Comparison of ENCODE assay signal across 8 mouse cellular contexts in the genomic region with DNA sequence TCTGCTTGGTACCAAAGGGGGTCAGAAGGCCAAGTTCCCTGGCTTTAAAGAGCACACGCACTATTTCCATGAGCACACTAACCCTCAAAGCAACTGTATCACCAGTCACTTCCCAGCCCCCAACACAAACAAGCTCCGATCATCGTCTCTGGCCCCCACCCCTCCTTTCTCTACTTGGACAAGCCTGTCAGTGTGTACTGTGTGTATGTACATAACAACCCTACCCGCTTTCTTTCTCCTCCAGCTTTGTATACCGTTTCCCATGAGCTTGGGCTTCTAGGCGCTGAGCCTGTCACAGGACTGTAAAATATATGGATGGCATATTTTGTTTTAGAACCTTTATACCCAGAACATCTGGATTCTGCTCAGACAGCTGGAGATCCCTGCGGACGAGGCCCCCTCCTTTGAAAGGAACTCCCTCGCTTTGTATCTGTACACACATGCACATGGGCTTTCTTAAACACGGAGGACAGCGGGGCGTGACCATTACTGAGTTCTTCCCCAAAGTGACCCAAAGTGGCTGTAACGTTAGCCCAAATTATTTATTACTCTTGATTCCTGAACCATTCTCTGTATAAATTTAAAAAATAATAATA.
DNase-seq lines count a peak whose midpoint lies in the region; ATAC-seq and TF ChIP-seq lines count a peak whose summit lies in the region.

No protein-coding gene starts in this region.

- no peak overlapping the region for H3K4me3 ChIP-seq in hindbrain, embryonic 12.5 days
- H3K4me3 ChIP-seq in hindbrain, embryonic 11.5 days (ENCODE audit: low read depth, low read length): no peak overlapping the region
- H3K4me3 ChIP-seq in midbrain, postnatal 0 days (ENCODE audit: low read depth, low read length): no peak overlapping the region
- no peak overlapping the region for H3K4me3 ChIP-seq in midbrain, embryonic 14.5 days (replicated peaks; ENCODE audit: low read depth, low read length)
- no peak overlapping the region for H3K4me3 ChIP-seq in limb, embryonic 11.5 days (ENCODE audit: low read depth, low read length)
- H3K4me3 ChIP-seq in stomach, postnatal 0 days (ENCODE audit: low read depth, low read length): no peak overlapping the region

- no peak overlapping the region for H3K4me2 ChIP-seq in hindbrain, embryonic 12.5 days (replicated peaks)
- H3K4me2 ChIP-seq in hindbrain, embryonic 11.5 days (replicated peaks; ENCODE audit: low read depth, low read length): no peak overlapping the region
- no peak overlapping the region for H3K4me2 ChIP-seq in midbrain, postnatal 0 days (ENCODE audit: low read depth, low read length, poor library complexity, severe bottlenecking)
- no peak overlapping the region for H3K4me2 ChIP-seq in midbrain, embryonic 14.5 days (ENCODE audit: low read length)
- H3K4me2 ChIP-seq in limb, embryonic 11.5 days (ENCODE audit: low read depth, severe bottlenecking): no peak overlapping the region
- no peak overlapping the region for H3K4me2 ChIP-seq in stomach, postnatal 0 days (replicated peaks; ENCODE audit: low read depth)

- H3K27ac ChIP-seq in hindbrain, embryonic 12.5 days: no peak overlapping the region
- no peak overlapping the region for H3K27ac ChIP-seq in hindbrain, embryonic 11.5 days (ENCODE audit: low read depth, low read length)
- H3K27ac ChIP-seq in midbrain, postnatal 0 days (ENCODE audit: low read depth, low read length): no peak overlapping the region
- no peak overlapping the region for H3K27ac ChIP-seq in midbrain, embryonic 14.5 days (replicated peaks; ENCODE audit: low read depth, low read length)
- H3K27ac ChIP-seq in limb, embryonic 11.5 days (replicated peaks; ENCODE audit: low read depth, low read length): peak overlapping the region; percentile 70
- H3K27ac ChIP-seq in stomach, postnatal 0 days (replicated peaks): peak overlapping the region; percentile 45; the same call in 1 of the 2 replicates

- H3K9me3 ChIP-seq in hindbrain, embryonic 12.5 days (replicated peaks): no peaks in the 10 kb centered on the region
- H3K9me3 ChIP-seq in hindbrain, embryonic 11.5 days (ENCODE audit: control insufficient read depth, low read length): no peaks in the 10 kb centered on the region
- no peaks in the 10 kb centered on the region for H3K9me3 ChIP-seq in midbrain, postnatal 0 days (ENCODE audit: low read length)
- H3K9me3 ChIP-seq in midbrain, embryonic 14.5 days (ENCODE audit: control insufficient read depth, low read length): no peaks in the 10 kb centered on the region
- no peaks in the 10 kb centered on the region for H3K9me3 ChIP-seq in limb, embryonic 11.5 days (ENCODE audit: control insufficient read depth, low read length)
- H3K9me3 ChIP-seq in stomach, postnatal 0 days (ENCODE audit: control insufficient read depth, low read length): no peaks in the 10 kb centered on the region

- no peaks in the 10 kb centered on the region for H3K36me3 ChIP-seq in hindbrain, embryonic 12.5 days
- no peaks in the 10 kb centered on the region for H3K36me3 ChIP-seq in hindbrain, embryonic 11.5 days (ENCODE audit: control insufficient read depth, insufficient read depth, low read length)
- no peaks in the 10 kb centered on the region for H3K36me3 ChIP-seq in midbrain, postnatal 0 days (ENCODE audit: insufficient read depth, low read length)
- H3K36me3 ChIP-seq in midbrain, embryonic 14.5 days (ENCODE audit: control insufficient read depth, insufficient read depth, low read length): no peaks in the 10 kb centered on the region
- H3K36me3 ChIP-seq in limb, embryonic 11.5 days (ENCODE audit: control insufficient read depth, insufficient read depth, low read length): no peaks in the 10 kb centered on the region
- H3K36me3 ChIP-seq in stomach, postnatal 0 days (ENCODE audit: control insufficient read depth, insufficient read depth, low read length): no peaks in the 10 kb centered on the region

- WGBS in hindbrain, embryonic 12.5 days: 57% methylated on average over 13 of the region's 13 CpGs
- 61% methylated on average over 13 of the region's 13 CpGs for WGBS in hindbrain, embryonic 11.5 days
- WGBS in midbrain, postnatal 0 days: 67% methylated on average over 13 of the region's 13 CpGs
- 68% methylated on average over 13 of the region's 13 CpGs for whole genome bisulfite sequencing in midbrain, embryonic 14.5 days
- 30% methylated on average over 13 of the region's 13 CpGs for WGBS in limb, embryonic 11.5 days
- 28% methylated on average over 13 of the region's 13 CpGs for WGBS in stomach, postnatal 0 days

- peaks cover 64% of the 10 kb centered on the region for H3K27me3 ChIP-seq in hindbrain, embryonic 12.5 days
- H3K27me3 ChIP-seq in hindbrain, embryonic 11.5 days (ENCODE audit: control insufficient read depth, insufficient read depth, low read length): peaks cover 3% of the 10 kb centered on the region
- no peaks in the 10 kb centered on the region for H3K27me3 ChIP-seq in midbrain, postnatal 0 days (ENCODE audit: insufficient read depth, low read length)
- peaks cover 5% of the 10 kb centered on the region; the same call in 1 of the 2 replicates for H3K27me3 ChIP-seq in midbrain, embryonic 14.5 days (ENCODE audit: control insufficient read depth, insufficient read depth, low read length)
- H3K27me3 ChIP-seq in limb, embryonic 11.5 days (ENCODE audit: control insufficient read depth, insufficient read depth, low read length): no peaks in the 10 kb centered on the region
- no peaks in the 10 kb centered on the region for H3K27me3 ChIP-seq in stomach, postnatal 0 days (ENCODE audit: control insufficient read depth, insufficient read depth, low read length)

- 0 out of 2 replicates have a peak, but pooled peaks have one; percentile 22 for ATAC-seq in hindbrain, embryonic 12.5 days (ENCODE audit: low FRiP score)
- no peak for ATAC-seq in hindbrain, embryonic 11.5 days (ENCODE audit: low FRiP score)
- ATAC-seq in midbrain, postnatal 0 days (ENCODE audit: low FRiP score): 0 out of 2 replicates have a peak, but pooled peaks have one; percentile 34
- no peak for ATAC-seq in midbrain, embryonic 14.5 days (ENCODE audit: low FRiP score, low TSS enrichment)
- peak; percentile 46 for ATAC-seq in limb, embryonic 11.5 days (ENCODE audit: insufficient number of reproducible peaks, low FRiP score, low TSS enrichment, low read depth)
- peak; percentile 25; the same call in 1 of the 2 replicates for ATAC-seq in stomach, postnatal 0 days (ENCODE audit: low FRiP score, low TSS enrichment)

- no peak for TF ChIP-seq EP300 in stomach, postnatal 0 days (optimal IDR thresholded peaks at IDR 0.05)

- no peak for DNase-seq in hindbrain, embryonic 11.5 days (ENCODE audit: low spot score)
- DNase-seq in midbrain, postnatal 0 days (ENCODE audit: low spot score): no peak
- DNase-seq in midbrain, embryonic 14.5 days: no peak
- DNase-seq in limb, embryonic 11.5 days (ENCODE audit: low spot score): no peak
- no peak for DNase-seq in stomach, postnatal 0 days (ENCODE audit: low spot score)
- no peak for DNase-seq in right cerebral cortex, postnatal 25 days
- DNase-seq in heart, adult 11 months: no peak

- H3K9ac ChIP-seq in hindbrain, embryonic 12.5 days: no peak overlapping the region
- H3K9ac ChIP-seq in hindbrain, embryonic 11.5 days (ENCODE audit: low read depth, low read length): no peak overlapping the region
- H3K9ac ChIP-seq in midbrain, postnatal 0 days (replicated peaks; ENCODE audit: low read length, poor library complexity, severe bottlenecking): no peak overlapping the region
- no peak overlapping the region for H3K9ac ChIP-seq in midbrain, embryonic 14.5 days (replicated peaks; ENCODE audit: low read length)
- H3K9ac ChIP-seq in limb, embryonic 11.5 days (ENCODE audit: low read length): no peak overlapping the region
- H3K9ac ChIP-seq in stomach, postnatal 0 days (ENCODE audit: low read length): no peak overlapping the region

- TF ChIP-seq CTCF in midbrain, postnatal 0 days (IDR thresholded peaks at IDR 0.05): no peak
- no peak for TF ChIP-seq CTCF in stomach, postnatal 0 days (IDR thresholded peaks at IDR 0.05; ENCODE audit: low read depth)

- peaks cover 13% of the 10 kb centered on the region; the same call in 1 of the 2 replicates for H3K4me1 ChIP-seq in hindbrain, embryonic 12.5 days
- H3K4me1 ChIP-seq in hindbrain, embryonic 11.5 days (replicated peaks; ENCODE audit: control insufficient read depth, insufficient read depth, low read length): peaks cover 3% of the 10 kb centered on the region; the same call in 1 of the 2 replicates
- H3K4me1 ChIP-seq in midbrain, postnatal 0 days (ENCODE audit: insufficient read depth, low read length): 0 out of 2 replicates have a peak, but pooled peaks cover 4% of the 10 kb centered on the region
- no peaks in the 10 kb centered on the region for H3K4me1 ChIP-seq in midbrain, embryonic 14.5 days (ENCODE audit: control insufficient read depth, insufficient read depth, low read length)
- H3K4me1 ChIP-seq in limb, embryonic 11.5 days (ENCODE audit: control insufficient read depth, insufficient read depth, low read length): peaks cover 44% of the 10 kb centered on the region
- 0 out of 2 replicates have a peak, but pooled peaks cover 2% of the 10 kb centered on the region for H3K4me1 ChIP-seq in stomach, postnatal 0 days (replicated peaks; ENCODE audit: control insufficient read depth, insufficient read depth)

Comparison
In these comparisons a context has a peak if more than half of its experiments do, and no peak if none do; other contexts are left out.
1. ATAC-seq: peak in hindbrain, embryonic 12.5 days (single experiment), midbrain, postnatal 0 days (single experiment), limb, embryonic 11.5 days (single experiment) and stomach, postnatal 0 days (single experiment); none in hindbrain, embryonic 11.5 days (single experiment) and midbrain, embryonic 14.5 days (single experiment).
2. H3K27ac ChIP-seq: peak in limb, embryonic 11.5 days (single experiment) and stomach, postnatal 0 days (single experiment); none in hindbrain, embryonic 12.5 days (single experiment), hindbrain, embryonic 11.5 days (single experiment), midbrain, postnatal 0 days (single experiment) and midbrain, embryonic 14.5 days (single experiment).